Mouse (Mus musculus): Measurements from ENCODE around the gene Shroom2. TPM values are rescaled to one million over a fixed set of nuclear protein-coding genes. Genes with fewer than 3 reads are reported as not detected.
"Not testable (repeated sequence)": the region's sequence is repeated elsewhere in the genome, so short reads cannot be mapped to it uniquely, and the experiment has no call there.

The Shroom2 gene
- total RNA-seq (2021), result 10 to 100 TPM; 95.7 to 99.8 TPM

DNA sequence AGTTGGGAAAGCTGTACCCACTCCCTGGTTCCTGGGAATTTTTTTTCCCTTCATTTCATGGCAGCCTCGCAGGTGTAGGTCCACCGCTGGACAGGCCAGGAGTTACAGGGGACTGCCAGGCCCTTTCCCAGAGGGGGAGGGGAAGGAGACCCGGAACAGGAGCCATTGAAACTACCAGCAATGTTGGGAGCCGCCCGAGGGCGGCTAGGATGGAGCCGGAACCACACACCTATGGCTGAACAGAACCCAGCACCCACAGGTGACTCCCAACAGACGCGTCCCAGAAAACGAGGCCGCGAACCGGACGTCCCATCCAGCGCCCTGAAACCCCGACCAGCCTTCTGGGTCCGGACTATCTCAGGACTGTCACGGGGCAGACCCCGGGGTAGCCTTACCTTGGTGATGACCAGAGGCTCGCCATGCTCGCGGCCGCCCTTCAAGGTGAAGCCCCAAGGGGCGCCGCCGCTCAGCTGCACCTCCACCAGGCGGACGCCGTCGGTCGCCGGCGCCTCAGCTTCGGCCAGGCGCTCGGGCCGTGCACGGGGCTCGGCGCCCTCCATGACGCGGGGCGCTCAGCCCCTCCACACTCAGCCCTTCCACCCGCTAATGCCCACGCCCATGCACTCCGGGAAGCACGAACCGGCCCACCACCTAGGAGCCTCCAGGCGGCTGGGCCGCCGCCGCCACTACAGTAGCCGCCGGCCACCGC is at the start of gene Shroom2:
Gene Shroom2 (minus strand): TSS at position 575 of the 709 bp plus-strand sequence.
- DNase-seq, result peak; percentile 1 to 8

DNA sequence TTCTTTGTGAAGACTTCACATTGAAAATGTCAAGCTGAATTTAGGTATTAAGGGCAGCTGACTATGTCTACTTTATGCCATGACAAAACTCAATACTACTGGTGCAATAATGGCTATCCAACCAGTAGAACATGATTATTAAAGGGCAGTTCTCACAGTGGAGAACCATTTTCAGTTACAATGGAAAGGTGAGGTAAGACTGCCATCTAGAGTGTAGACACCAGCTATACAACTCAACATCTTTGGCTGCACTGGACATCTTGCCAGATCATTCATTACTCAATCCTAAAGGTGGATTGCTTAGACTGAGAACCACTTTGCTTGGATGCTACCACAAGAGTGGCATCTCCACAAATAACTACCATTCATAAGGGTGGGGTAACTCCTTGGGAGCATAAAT is 49.7 kb upstream of the Shroom2 start:
- no peak for DNase-seq

DNA sequence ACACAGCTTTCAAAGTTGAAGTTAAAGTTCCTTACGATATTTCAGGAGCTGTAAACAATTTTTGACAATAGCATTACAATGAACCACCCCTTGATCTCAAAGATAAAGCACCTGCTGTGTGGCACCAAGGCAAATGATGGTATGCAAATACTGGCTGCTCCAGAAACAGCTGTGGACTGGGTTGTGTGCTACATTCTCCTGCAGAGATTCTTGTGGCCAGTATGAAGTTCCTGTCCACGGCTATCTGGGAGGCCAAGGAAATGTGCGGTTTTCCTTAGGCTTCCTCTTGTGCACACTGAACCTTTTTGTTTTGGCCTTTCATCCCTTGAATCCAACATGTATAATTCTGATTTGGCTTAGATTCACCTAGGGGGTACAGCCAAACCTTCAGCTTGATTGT is 44.1 kb upstream of the Shroom2 start:
- DNase-seq, result no peak

DNA sequence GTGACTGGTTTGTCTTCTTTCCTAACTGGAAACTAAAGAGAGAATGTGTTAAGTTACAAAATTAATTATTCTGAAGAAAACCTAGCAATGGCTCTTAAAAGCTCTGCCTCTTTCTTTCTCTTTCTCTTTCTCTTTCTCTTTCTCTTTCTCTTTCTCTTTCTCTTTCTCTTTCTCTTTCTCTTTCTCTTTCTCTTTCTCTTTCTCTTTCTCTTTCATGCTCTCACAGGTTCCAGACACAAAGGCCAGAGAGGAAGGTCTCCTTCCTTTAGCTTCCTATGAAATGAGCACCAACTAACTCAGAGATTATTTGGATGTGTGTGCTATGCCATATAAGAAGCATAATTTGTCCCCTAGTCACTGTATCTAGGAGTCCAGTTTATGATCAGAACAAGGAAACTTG is 36.1 kb upstream of the Shroom2 start:
- no peak for DNase-seq

- DNase-seq, result no peak
These were observed 19.3 kb upstream of the Shroom2 start for GRCm38 (mm10) chrX:152788611-152789010.

DNA sequence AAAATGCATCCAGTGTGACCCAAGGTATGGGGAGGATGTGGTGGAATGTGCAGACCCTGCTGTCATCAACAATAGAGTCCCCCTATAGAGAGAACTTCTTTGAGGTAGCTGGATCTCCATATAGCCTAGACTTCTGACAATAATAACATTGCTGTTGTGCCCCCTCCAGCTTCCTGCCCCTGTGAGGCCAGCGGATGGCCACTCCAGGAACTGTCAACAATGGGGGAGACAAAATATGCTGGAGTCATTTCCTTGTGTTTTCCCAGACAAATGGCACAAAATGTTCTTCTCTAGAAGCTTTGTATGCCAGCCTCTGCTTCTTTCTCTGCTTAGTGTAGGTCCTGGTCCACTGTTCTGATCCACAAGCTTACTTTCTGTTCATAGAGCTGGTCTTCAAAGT is 18.9 kb upstream of the Shroom2 start:
- DNase-seq, result no peak

- DNase-seq, result peak in 1 of 2 experiments; percentile 2
These were observed 12.6 kb upstream of the Shroom2 start, which contains the start of gene Gpr143 for GRCm38 (mm10) chrX:152781720-152782403. Gene Gpr143 (plus strand): TSS chrX:152781921.

- DNase-seq, result peak in 1 of 2 experiments; percentile 9
These were observed 414 bp upstream of the Shroom2 start for GRCm38 (mm10) chrX:152769600-152770157.

DNA sequence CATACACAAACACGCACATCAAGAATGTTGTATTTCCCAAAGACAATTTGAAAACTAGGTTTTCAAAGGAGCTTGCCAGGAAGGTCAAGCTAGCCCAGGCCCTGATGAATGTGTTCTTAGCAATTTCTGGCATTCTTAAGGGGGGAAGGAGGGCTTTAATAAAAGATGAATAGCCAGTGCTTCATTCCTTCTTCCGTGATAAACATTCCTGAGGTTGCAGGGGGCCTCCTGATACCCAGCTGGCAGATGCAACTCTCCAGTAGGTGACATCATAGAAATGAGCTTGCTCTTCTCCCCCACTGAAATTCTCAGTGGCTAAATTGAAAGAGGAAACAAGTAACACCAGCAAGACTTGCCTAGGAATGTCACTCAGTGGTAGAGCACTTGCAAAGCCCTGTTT is 5.1 kb downstream of the Shroom2 start:
- DNase-seq, result no peak

- no peak for DNase-seq
These were observed 6.4 kb downstream of the Shroom2 start for GRCm38 (mm10) chrX:152762855-152763254.

DNA sequence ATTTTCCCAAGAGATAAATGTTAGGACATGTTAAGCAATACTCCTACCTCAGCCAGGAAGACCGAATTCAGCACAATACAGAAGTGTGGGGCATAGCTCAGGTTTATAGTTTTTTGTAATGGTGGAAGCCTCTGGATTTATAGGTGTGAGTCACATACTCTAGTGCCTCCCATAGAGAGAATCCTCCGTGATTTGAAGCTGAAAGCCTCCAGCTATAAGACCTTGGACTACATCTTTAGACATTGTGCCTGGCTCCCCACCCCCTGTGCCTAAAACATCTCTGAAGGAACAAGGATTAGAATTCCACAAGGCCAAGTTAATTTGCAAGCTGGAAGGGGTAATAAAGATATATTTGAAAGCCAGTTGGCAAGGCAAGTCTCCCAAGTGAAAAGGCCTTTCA is 6.8 kb downstream of the Shroom2 start:
- no peak for DNase-seq

- DNase-seq, result no peak
These were observed 13.0 kb downstream of the Shroom2 start for GRCm38 (mm10) chrX:152756293-152756692.

DNA sequence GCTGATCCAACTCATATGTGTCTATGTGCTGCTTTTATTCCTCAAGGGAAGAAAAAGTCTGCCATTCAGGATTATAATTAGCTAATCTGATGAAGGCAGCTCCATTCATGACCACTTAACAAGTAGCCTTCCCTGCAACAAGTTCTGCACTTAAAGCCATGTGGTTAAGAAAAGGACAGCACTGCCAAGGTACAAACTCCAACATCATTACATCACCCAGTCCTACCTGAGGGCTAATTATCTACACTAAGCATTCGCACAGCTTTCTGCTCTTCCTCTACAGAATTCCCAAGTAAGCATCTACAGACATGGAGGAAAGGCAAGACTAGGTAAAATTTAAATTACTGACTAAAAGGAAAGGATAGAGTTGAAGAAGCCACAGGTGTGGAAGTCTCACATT is 13.4 kb downstream of the Shroom2 start:
- no peak for DNase-seq

- no peak for DNase-seq
These were observed 23.3 kb downstream of the Shroom2 start for GRCm38 (mm10) chrX:152745925-152746324.

GRCm38 (mm10) chrX:152743642-152744041 is 25.6 kb downstream of the Shroom2 start:
- DNase-seq, result no peak

DNA sequence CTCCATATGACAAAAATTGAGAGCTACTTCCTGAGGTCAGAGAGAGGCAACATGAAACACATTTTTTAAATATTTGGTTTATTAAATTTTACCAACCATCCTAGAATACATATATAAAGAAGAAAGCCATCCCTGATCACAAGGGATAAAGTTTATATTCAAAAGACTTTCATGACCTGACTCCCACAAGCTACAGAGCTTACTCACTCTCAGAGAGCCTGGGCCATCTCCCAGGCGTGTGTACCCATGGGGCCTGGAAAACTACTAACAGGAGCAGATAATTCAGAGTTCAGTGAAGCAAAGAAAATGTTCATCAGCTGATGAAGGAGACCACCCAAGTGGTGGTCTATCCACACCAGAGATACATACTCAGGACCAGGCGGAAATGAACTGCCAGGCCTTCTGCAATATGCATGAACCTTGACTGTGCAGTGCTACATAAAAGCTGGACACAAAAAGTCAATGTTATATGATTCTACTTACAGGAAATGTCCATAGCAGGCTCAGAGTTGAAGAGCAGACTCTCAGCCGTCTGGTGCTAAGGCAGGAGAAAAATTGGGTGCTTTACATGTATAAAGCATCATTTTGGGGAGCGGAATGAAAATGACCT is 30.4 kb downstream of the Shroom2 start:
- no peak for DNase-seq

GRCm38 (mm10) chrX:152738191-152738590 is 31.1 kb downstream of the Shroom2 start:
- no peak for DNase-seq

GRCm38 (mm10) chrX:152735283-152735682 is 34.0 kb downstream of the Shroom2 start:
- DNase-seq, result no peak

DNA sequence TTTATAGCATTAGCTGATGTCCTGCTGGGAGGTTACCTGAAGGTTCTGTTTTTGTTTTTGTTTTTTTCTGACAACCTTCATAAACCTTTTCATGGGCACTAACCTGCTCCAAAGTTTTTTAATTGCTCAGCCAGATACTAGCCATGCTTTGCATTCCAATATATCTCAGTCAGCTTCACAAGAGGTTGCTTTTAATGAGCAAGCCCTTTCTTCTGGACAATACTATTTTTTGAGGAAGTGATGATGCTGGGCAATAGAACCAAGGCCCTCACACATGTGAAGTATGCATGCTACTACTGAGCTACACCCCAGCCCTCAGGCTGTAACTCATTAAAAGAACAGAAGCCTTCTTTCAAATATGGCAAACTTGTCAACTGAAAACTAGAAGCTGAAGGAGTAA is 52.6 kb downstream of the Shroom2 start:
- no peak for DNase-seq

DNA sequence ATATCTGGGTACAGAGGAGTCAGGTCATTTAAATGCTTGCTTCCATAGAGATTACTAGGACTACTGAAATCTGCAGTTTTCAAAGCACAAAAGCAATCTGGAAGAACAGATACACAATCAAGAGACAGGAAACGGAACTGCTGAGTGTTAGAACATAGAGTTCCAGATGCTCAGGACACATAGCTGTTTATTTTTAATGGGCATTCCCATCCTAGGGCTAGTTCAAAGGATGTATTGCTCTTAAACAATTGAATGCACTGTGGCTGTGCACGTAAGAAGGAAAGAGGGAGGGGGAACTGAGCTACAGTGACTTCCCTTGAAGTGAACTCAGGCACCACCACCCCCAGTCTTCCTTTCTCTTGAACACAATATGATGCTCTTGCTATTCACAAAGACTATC is 58.5 kb downstream of the Shroom2 start:
- DNase-seq, result not testable (repeated sequence)

DNA sequence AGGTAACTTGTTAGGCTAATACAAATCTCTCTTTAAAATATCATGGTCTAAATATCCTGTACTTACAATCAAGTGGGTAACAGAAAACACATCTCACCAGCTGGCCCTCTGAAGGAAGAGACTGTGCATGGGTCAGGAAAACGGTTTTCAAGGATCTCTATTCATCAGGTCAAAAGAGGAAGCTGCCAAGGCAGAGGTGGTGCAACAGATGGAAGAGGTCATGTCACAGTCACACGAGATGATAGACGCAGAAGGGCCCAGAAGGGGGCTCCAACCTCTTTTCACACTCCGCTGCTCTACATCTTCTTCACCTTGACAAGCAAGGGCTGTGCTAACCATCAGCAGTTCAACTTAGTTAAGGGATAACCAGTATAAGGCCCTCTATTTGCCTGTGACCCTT is 60.9 kb downstream of the Shroom2 start:
- no peak for DNase-seq

DNA sequence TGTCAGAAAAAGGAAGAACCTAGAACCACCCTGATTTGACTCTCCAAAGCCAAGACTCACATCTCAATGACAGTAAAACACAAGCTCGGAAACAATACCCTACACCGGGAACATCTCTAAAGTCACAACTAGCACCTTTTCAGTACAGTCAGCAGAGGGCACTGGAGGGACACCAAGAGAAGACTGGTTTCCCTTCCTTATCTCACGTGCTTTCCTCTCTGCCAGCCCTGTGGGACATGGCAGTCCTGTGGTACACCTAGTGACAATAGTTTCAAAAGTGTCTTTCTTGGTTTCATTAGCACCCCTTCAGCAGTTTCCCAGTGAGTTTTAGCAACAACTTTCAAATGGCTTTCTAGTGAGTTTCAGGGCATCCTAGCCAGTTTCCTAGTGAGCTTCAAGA is 63.9 kb downstream of the Shroom2 start:
- DNase-seq, result peak; percentile 5 to 19

DNA sequence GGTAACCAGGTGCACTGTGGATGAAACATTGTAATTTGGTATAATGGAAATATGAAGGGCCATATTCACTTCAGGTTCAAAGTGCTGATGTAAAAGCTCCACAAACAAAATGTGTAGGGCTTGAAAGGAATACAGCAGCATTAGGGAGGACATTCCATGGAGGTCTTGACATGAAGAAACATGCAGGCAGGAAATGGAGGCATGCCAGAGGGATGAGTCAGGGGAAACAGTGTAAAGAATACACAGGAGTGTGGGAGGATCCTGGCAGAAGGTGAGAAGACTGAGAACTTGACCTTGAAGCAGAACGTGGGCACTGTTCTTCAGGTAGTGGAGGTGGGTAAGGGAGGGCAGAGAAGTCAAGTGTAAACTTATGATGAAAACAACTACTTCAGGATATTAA is 65.6 kb downstream of the Shroom2 start:
- no peak for DNase-seq
